Mouse (Mus musculus) forebrain, embryonic 11.5 days (tissue): ENCODE measurements around the gene Tmeff2. TPM values are rescaled to one million over a fixed set of nuclear protein-coding genes. Genes with fewer than 3 reads are reported as not detected.

Experiments
- ATAC-seq: fragments of 200-750 bp; cut with Nextera tagmentation; replicated peaks from 2 replicates; pipeline ENCODE4 v1.8.0; 2017; ENCODE audit warnings: moderate TSS enrichment; ENCODE audit not compliant: low FRiP score
- DNase-seq: peaks from one replicate; pipeline ENCODE4 v3.0.0-alpha.2; 2017; ENCODE audit warnings: low spot score
- H3K27ac ChIP-seq: fragments of 300-500 bp; sonication (generic); 2 replicates; pipeline ENCODE4 v1.5.1; 2014; ENCODE audit warnings: low read depth, low read length
- H3K27me3 ChIP-seq: fragments of 300-500 bp; sonication (generic); 2 replicates; pipeline ENCODE4 v1.6.1; 2014; ENCODE audit warnings: mild to moderate bottlenecking, low read length, mixed read lengths; ENCODE audit not compliant: control insufficient read depth, insufficient read depth
- H3K36me3 ChIP-seq: fragments of 300-500 bp; sonication (generic); 2 replicates; pipeline ENCODE4 v1.6.1; 2014; ENCODE audit warnings: mild to moderate bottlenecking, low read length, moderate library complexity, mixed read lengths; ENCODE audit not compliant: control insufficient read depth, insufficient read depth
- H3K4me1 ChIP-seq: fragments of 300-500 bp; sonication (generic); replicated peaks from 2 replicates; pipeline ENCODE4 v1.6.1; 2014; ENCODE audit warnings: low read length, mixed read lengths; ENCODE audit not compliant: control insufficient read depth, insufficient read depth
- H3K4me2 ChIP-seq: fragments of 300-500 bp; sonication (generic); 2 replicates; pipeline ENCODE4 v1.6.1; 2014; ENCODE audit warnings: low read depth, mild to moderate bottlenecking, low read length, moderate library complexity, mixed read lengths; ENCODE audit not compliant: severe bottlenecking
- H3K4me3 ChIP-seq: fragments of 300-500 bp; sonication (generic); 2 replicates; pipeline ENCODE4 v1.5.1; 2014; ENCODE audit warnings: low read depth, low read length
- H3K9ac ChIP-seq: fragments of 300-500 bp; sonication (generic); 2 replicates; pipeline ENCODE4 v1.6.1; 2014; ENCODE audit warnings: low read length
- H3K9me3 ChIP-seq: fragments of 300-500 bp; sonication (generic); 2 replicates; pipeline ENCODE4 v1.6.1; 2016; ENCODE audit warnings: low read length, mixed read lengths; ENCODE audit not compliant: control insufficient read depth
- WGBS: fragments of 180-500 bp; shearing (Covaris S2); extraction: QIAGEN DNeasy Blood & Tissue Kit; methylation state at CpG from one replicate; pipeline ENCODE4 v1.1.7; 2014; 5-methylcytosine and 5-hydroxymethylcytosine counted together
- polyA plus RNA-seq: library from polyadenylated mRNA; unstranded; fragments of >200 nt; fragmentation: Nextera tagmentation; extraction: Ambion mirVana; gene quantifications from 2 replicates; pipeline ENCODE4 v1.2.1, GENCODE M21; 2014

The Tmeff2 gene
- polyA plus RNA-seq, 1 experiment from 2014 or later, result 5.9 TPM

DNA sequence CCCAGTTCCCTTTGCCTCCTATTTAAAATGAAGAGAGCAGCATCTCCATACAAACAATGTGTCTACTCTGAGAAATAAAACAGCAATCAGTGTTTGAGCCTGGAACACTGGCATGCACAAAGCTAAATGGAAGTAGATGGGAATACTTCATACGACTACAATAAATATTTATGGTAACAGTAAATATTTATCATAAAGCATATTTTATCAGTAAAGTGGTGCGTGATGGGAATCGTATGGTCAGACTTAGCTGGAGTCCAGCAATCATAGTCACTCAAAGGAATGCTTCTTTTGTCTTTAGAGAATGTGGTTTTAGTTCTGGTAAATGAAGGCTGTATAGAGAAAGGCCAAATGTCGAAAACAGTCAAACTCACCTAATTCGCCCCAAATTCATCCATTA lies 288.6 kb downstream of the Tmeff2 start:
- no peak overlapping the region for H3K4me2 ChIP-seq

DNA sequence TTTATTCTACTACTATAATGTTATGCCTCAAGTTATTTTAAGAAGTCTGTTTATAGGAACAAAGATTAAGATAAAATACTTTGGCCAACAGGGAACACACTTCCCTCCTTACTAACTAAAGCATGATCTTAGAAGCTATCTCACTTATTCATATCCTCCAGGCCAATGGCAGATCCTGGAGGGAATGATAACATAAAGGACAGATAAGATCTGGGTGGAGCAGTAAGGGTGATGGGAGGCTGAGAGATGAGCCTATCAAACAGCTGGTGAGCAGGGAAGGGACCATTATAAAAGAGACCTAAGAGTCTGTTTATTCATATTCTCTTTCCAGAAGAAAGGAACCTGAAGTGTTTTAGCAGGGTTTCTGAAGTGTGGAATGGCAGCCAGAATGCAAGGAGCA lies 290.8 kb downstream of the Tmeff2 start:
- H3K27me3 ChIP-seq, result no peaks in the 10 kb centered on the region
- DNase-seq (no peak), ATAC-seq (no peak)
- no peak overlapping the region for H3K4me2 ChIP-seq
- H3K4me3 ChIP-seq, result no peak overlapping the region
- no peaks in the 10 kb centered on the region for H3K4me1 ChIP-seq
- no peaks in the 10 kb centered on the region for H3K9me3 ChIP-seq
- H3K27ac ChIP-seq, result no peak overlapping the region
- no peaks in the 10 kb centered on the region for H3K36me3 ChIP-seq
- H3K9ac ChIP-seq, result no peak overlapping the region

More for the DNA sequence above, 288.6 kb downstream of the Tmeff2 start:
- DNase-seq, result no peak
- 86% methylated on average over 5 of the region's 5 CpGs for WGBS
- Histone ChIP-seq H3K4me1 (no peaks in the 10 kb centered on the region), H3K9ac (no peak overlapping the region), H3K27me3 (no peaks in the 10 kb centered on the region), H3K36me3 (no peaks in the 10 kb centered on the region), H3K27ac (no peak overlapping the region), H3K9me3 (no peaks in the 10 kb centered on the region), H3K4me3 (no peak overlapping the region)
- ATAC-seq, result no peak

DNA sequence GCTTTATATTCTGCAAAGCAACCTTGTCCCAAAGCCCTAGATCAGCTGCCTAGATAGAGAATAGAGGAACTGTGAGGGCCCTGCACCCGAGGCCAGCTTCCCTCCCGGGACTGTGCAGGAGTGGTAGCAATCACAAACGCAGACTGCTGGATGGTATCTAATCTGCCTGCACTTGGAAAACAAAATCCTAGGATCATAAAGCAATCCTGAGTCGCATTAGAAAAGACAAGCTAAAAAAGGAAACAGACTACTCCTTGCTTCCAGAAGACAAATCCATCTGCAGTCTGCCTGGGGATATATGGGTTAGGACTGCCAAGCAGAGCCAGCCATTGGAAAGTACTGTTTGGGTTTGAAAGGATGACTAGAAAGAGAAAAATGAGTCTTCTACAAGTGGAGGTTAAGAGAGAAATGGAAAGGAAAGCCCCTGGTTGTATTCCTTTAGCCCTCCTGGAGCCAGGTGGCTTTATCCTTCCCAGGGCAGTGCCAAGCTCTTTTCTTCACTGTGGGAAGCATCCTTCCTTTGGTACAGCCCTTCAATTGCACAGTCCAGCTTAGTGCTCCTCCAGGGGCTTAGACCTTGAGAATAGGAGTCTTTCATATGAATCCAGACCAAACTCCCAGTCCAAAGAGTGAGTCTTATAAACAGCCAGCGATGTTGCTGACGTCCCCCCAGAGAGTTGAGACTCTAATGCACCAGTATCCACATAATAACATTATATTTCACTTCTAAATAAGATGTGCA lies 291.6 kb downstream of the Tmeff2 start:
- DNase-seq (no peak), ATAC-seq (no peak)
- Histone ChIP-seq H3K27me3 (no peaks in the 10 kb centered on the region), H3K9ac (no peak overlapping the region), H3K4me3 (no peak overlapping the region), H3K27ac (no peak overlapping the region), H3K36me3 (no peaks in the 10 kb centered on the region), H3K4me1 (no peaks in the 10 kb centered on the region), H3K4me2 (no peak overlapping the region), H3K9me3 (no peaks in the 10 kb centered on the region)
- WGBS, result 80% methylated on average over 6 of the region's 6 CpGs

DNA sequence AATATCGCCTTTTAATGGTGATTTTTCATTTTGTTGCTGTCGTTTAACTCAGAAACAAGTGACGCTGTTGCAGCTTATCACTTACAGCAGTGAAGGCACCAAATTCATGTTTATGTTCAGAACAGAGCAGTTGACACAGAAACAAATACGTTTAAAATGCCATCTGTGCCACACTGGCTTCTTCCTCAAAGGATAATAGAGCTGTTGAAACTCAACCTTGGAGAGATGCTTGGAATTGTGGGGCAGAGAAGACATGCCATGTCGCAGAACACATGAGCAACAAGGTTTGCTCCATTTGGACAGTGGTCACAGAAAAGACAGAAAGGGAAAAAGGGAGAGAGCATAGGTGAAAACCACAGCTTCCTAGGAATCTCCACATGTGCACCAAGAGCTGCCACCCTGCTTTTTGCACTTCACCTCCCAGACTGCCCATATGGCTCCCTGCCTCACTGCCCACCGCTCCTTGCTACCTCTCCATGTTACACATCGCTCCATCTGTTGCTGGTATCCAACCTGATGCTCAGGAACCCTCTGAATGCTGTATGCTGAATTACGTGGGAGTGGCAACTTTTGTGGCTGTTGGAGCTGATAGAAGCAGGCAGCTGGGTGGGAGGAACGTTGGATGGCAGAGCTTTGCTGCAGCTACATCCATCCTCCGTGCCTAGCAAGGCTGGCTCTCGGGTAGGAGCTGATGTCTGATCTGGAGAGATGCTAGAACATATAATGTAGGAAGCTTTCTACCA lies 298.8 kb downstream of the Tmeff2 start:
- Histone ChIP-seq H3K36me3 (no peaks in the 10 kb centered on the region), H3K27me3 (no peaks in the 10 kb centered on the region), H3K4me2 (no peak overlapping the region), H3K4me1 (no peaks in the 10 kb centered on the region), H3K9ac (no peak overlapping the region), H3K9me3 (no peaks in the 10 kb centered on the region), H3K4me3 (no peak overlapping the region), H3K27ac (no peak overlapping the region)
- 85% methylated on average over 11 of the region's 11 CpGs for WGBS
- no peak for ATAC-seq
- DNase-seq, result no peak

DNA sequence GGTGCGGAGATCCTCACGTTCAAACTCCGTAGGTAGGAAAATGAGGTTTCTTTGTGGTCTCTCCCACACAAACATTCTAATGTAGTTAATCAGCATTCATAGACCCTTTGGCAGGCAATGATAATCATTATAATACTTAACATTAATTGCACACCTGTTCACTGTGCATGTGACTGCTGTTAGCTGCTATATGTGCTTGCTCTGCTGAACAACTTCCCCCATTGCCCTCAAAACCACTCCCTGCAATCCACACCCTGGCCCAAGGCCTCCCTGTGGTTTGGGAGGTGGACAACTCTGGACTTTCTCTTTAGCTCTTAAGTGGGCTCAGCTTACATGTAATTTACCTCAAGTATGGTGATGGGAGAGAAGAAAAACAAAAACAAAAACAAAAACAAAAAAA lies 299.5 kb downstream of the Tmeff2 start:
- no peak for DNase-seq
- no peak overlapping the region for H3K4me2 ChIP-seq
- H3K9ac ChIP-seq, result no peak overlapping the region
- H3K4me1 ChIP-seq, result no peaks in the 10 kb centered on the region
- H3K9me3 ChIP-seq, result no peaks in the 10 kb centered on the region
- 96% methylated on average over 3 of the region's 3 CpGs for WGBS
- no peak overlapping the region for H3K4me3 ChIP-seq
- H3K36me3 ChIP-seq, result no peaks in the 10 kb centered on the region
- no peak overlapping the region for H3K27ac ChIP-seq
- no peak for ATAC-seq
- no peaks in the 10 kb centered on the region for H3K27me3 ChIP-seq

DNA sequence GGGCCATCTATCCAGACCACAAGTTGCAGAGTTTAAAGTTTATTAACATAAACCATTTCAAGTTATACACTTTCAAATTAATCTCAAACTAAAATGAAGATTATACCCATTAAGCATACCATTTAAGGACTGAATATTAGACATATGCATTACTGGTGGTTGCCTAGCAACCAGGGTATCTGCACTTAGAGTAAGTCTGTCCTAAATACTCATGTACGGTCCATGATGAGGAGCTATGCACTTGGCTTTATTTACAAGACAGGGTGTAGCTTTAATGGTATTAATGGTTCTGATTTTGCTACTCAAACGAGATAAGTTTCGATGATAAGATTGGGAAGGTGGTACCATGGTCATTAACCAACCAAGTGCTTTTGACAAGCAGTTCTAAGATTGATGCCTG lies 315.2 kb downstream of the Tmeff2 start:
- ATAC-seq, result no peak; the same call in 1 of the 2 replicates
- Histone ChIP-seq H3K4me2 (no peak overlapping the region), H3K27me3 (no peaks in the 10 kb centered on the region), H3K4me1 (no peaks in the 10 kb centered on the region), H3K4me3 (no peak overlapping the region), H3K27ac (no peak overlapping the region), H3K36me3 (no peaks in the 10 kb centered on the region), H3K9me3 (no peaks in the 10 kb centered on the region), H3K9ac (no peak overlapping the region)
- no peak for DNase-seq
- WGBS, result 90% methylated on average over 3 of the region's 3 CpGs

DNA sequence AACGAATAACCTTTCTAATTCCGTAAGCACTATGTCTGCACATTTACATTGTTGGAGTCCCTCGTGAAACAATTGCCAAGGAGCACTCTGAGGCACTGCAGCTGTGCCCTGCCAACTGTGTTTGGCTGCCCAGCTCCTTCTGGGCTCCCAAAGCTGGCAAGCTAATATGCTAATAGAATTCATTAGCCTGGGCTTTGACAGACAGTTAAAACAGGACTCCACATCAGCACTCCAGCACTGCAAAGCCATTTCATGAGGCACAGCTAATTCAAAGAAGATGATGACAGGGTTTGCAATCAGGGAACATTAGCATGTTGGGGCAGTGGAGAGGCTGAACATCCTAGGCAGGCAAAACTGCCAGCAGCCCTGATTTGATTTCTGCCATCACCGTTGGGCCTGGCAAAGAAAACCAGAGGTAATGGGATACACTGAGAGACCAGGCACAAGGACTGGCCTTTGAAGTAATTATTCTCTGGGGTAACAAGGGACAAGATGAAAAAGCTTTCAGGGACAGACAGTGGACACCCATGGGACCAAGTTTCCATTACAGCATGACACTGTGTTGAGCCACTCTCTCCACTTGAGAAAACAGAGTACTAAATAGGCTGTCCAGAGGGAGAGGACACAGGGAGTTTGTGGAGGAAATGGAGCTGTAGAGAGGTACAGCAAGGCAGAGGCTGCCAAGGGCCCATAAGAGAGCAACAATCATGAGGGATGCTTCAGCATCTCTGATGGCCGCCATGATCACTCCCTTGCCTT lies 316.0 kb downstream of the Tmeff2 start:
- ATAC-seq (peak; percentile 48; the same call in 1 of the 2 replicates), DNase-seq (no peak)
- Histone ChIP-seq H3K36me3 (no peaks in the 10 kb centered on the region), H3K4me2 (no peak overlapping the region), H3K27ac (no peak overlapping the region), H3K4me3 (no peak overlapping the region), H3K9ac (no peak overlapping the region), H3K4me1 (no peaks in the 10 kb centered on the region), H3K27me3 (no peaks in the 10 kb centered on the region), H3K9me3 (no peaks in the 10 kb centered on the region)
- WGBS, result 71% methylated on average over 5 of the region's 5 CpGs

DNA sequence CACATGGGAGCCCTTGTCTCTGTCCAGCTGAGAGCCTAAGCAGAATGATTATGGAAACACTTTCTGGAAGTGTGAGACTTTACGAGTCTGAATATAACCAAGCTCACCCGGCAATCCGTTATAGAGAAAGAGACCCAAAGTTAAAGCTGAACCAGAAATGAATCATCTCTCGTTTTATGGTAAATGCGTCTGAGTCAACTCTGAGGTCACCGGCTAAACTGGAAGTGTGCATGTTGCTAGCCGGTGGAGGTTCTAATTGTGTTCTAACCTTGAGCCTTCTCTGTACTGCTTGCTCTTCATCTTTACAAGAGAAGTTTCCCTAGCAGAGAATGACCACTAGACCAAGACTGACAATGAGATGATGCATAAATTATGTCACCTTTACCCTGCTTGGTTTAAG lies 316.8 kb downstream of the Tmeff2 start:
- H3K9ac ChIP-seq, result no peak overlapping the region
- H3K9me3 ChIP-seq, result no peaks in the 10 kb centered on the region
- no peak for ATAC-seq
- no peaks in the 10 kb centered on the region for H3K36me3 ChIP-seq
- H3K4me2 ChIP-seq, result no peak overlapping the region
- no peaks in the 10 kb centered on the region for H3K4me1 ChIP-seq
- no peak overlapping the region for H3K27ac ChIP-seq
- no peaks in the 10 kb centered on the region for H3K27me3 ChIP-seq
- DNase-seq, result no peak
- WGBS, result 68% methylated on average over 7 of the region's 7 CpGs
- H3K4me3 ChIP-seq, result no peak overlapping the region
